In the genomic region with DNA sequence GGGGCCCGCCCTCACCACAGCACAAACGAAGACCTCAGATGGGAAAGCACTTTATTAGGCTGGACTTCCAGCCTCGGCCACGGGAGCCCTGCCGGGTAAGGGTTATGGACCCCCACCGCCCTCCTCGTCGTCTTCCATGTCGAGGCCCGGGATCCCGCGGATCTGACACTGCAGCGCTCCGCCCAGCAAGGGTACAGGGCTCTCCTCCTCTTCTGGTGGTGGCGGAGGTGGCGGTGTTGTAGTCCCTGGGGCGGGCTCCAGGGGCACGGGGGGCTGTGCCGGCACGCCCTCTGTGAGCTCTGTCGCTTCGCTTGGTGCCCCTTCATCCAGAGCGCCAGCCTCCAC, we compare ENCODE assay signal across 8 mouse cellular contexts. TPM values are rescaled to one million over a fixed set of nuclear protein-coding genes. Genes with fewer than 3 reads are reported as not detected.
DNase-seq lines count a peak whose midpoint lies in the region; ATAC-seq and TF ChIP-seq lines count a peak whose summit lies in the region.

No protein-coding gene starts in this region.

- peak overlapping the region; percentile 86 for H3K4me3 ChIP-seq in gastrocnemius, adult 2 months
- H3K4me3 ChIP-seq in CH12.LX (replicated peaks in 1 of 3; ENCODE audit: low read depth in 2 of 3, low read length in 2 of 3, poor library complexity in 1 of 3), result peak overlapping the region; percentile 55 to 79 (median 62)
- H3K4me3 ChIP-seq in forebrain, embryonic 16.5 days (replicated peaks; ENCODE audit: low read length), result peak overlapping the region; percentile 93

- peak overlapping the region; percentile 93 for H3K4me2 ChIP-seq in CH12.LX (ENCODE audit: insufficient read depth, low read depth, poor library complexity, severe bottlenecking)
- peak overlapping the region; percentile 74 for H3K4me2 ChIP-seq in forebrain, embryonic 16.5 days (ENCODE audit: low read length)

- peaks cover 41% of the 10 kb centered on the region for H3K79me2 ChIP-seq in CH12.LX (replicated peaks; ENCODE audit: control insufficient read depth, extremely low read depth, insufficient read depth, poor library complexity, severe bottlenecking)

- peak overlapping the region; percentile 97 for H3K27ac ChIP-seq in gastrocnemius, adult 2 months
- H3K27ac ChIP-seq in CH12.LX (ENCODE audit: insufficient read depth, low read depth), result peak overlapping the region; percentile 37; the same call in 1 of the 2 replicates
- H3K27ac ChIP-seq in forebrain, embryonic 16.5 days (ENCODE audit: low read length), result peak overlapping the region; percentile 94

- H3K36me3 ChIP-seq in CH12.LX (replicated peaks in 1 of 2; ENCODE audit: control insufficient read depth in 1 of 2, insufficient read depth in 1 of 2, low read length in 1 of 2), result peaks cover 25 to 49% of the 10 kb centered on the region in 2 experiments
- H3K36me3 ChIP-seq in forebrain, embryonic 16.5 days (ENCODE audit: control insufficient read depth, insufficient read depth), result peaks cover 12% of the 10 kb centered on the region

- peak overlapping the region; percentile 70 for H3K9ac ChIP-seq in CH12.LX (ENCODE audit: insufficient read depth, low read depth)
- H3K9ac ChIP-seq in forebrain, embryonic 16.5 days (replicated peaks; ENCODE audit: low read depth, low read length), result peak overlapping the region; percentile 91

- intact Hi-C loops in gastrocnemius, adult 2 months (cut with DNase I), result loop anchor here (5.0 kb wide), 1 partner anchor 39 kb away; a partner anchor contains a TSS
- intact Hi-C loops in gastrocnemius, postnatal 14 days (cut with DNase I; ENCODE audit: low total_unique reads), result no loop called here

- peak; percentile 14; the same call in 1 of the 2 replicates for TF ChIP-seq CTCF in gastrocnemius, adult 2 months (IDR thresholded peaks at IDR 0.05)
- no peak for TF ChIP-seq CTCF in CH12.LX (conservative IDR thresholded peaks at IDR 0.05 in 1 of 2, IDR thresholded peaks at IDR 0.05 in 1 of 2; ENCODE audit: low read depth in 2 of 2, low read length in 2 of 2)

- WGBS in forebrain, embryonic 16.5 days, result 0% methylated on average over 23 of the region's 23 CpGs

- H3K9me3 ChIP-seq in CH12.LX (replicated peaks; ENCODE audit: low read length), result no peaks in the 10 kb centered on the region
- H3K9me3 ChIP-seq in forebrain, embryonic 16.5 days (ENCODE audit: control insufficient read depth, low read length), result no peaks in the 10 kb centered on the region

- DNase-seq in gastrocnemius, adult 2 months, result no peak
- no peak for DNase-seq in gastrocnemius, adult 8-10 months (ENCODE audit: low spot score in 2 of 2)
- no peak for DNase-seq in CH12.LX (ENCODE audit: extremely low read depth)
- DNase-seq in natural killer cell, adult 2 months (ENCODE audit: low spot score in 2 of 2), result no peak
- DNase-seq in gastrocnemius, postnatal 14 days, result no peak
- DNase-seq in layer of hippocampus, adult 9-10 months (ENCODE audit: low spot score), result no peak

- no peak for TF ChIP-seq EP300 in CH12.LX (IDR thresholded peaks at IDR 0.05; ENCODE audit: low read length)

- in situ Hi-C loops in CH12.LX (cut with MboI; ENCODE audit: low pct_ligation_motif_present, low pct_unique_long_range_greater_than_20kb, low sequenced_read_pairs), result no loop called here

- dilution Hi-C loops in CH12.LX (cut with MboI; ENCODE audit: extremely low pct_ligation_motif_present, extremely low pct_unique_long_range_greater_than_20kb, low sequenced_read_pairs), result no loop called here

- no peak for TF ChIP-seq RAD21 in CH12.LX (IDR thresholded peaks at IDR 0.05; ENCODE audit: low read depth, low read length)

- peak; percentile 57 for TF ChIP-seq POLR2A in CH12.LX (IDR thresholded peaks at IDR 0.05; ENCODE audit: low read depth, low read length)

- ATAC-seq in forebrain, embryonic 16.5 days, result peak; percentile 67
- peak; percentile 54 for ATAC-seq in megakaryocyte, adult 5-6 weeks (ENCODE audit: poor library complexity, severe bottlenecking)

- H3K4me1 ChIP-seq in CH12.LX (ENCODE audit: control insufficient read depth in 1 of 2, insufficient read depth in 2 of 2), result peaks cover 5 to 22% of the 10 kb centered on the region in 2 experiments; a peak in 3 of 4 replicates
- peaks cover 22% of the 10 kb centered on the region for H3K4me1 ChIP-seq in forebrain, embryonic 16.5 days (replicated peaks; ENCODE audit: control insufficient read depth, insufficient read depth, low read length)

- H3K27me3 ChIP-seq in CH12.LX (replicated peaks), result no peaks in the 10 kb centered on the region
- no peaks in the 10 kb centered on the region for H3K27me3 ChIP-seq in forebrain, embryonic 16.5 days (replicated peaks; ENCODE audit: control insufficient read depth, insufficient read depth, low read length)

TF ChIP-seq in CH12.LX, 34 proteins besides CTCF, POLR2A, EP300 and RAD21:
- TF ChIP-seq ZKSCAN1 (IDR thresholded peaks at IDR 0.05; ENCODE audit: borderline replicate concordance, low read depth, low read length) (no peak), NELFE (IDR thresholded peaks at IDR 0.05; ENCODE audit: low read depth, low read length) (no peak; the same call in 1 of the 2 replicates), MXI1 (IDR thresholded peaks at IDR 0.05; ENCODE audit: low read depth, low read length) (peak; percentile 67), ZC3H11A (IDR thresholded peaks at IDR 0.05; ENCODE audit: low read depth, low read length) (no peak), SIN3A (IDR thresholded peaks at IDR 0.05; ENCODE audit: low read length) (peak; percentile 63), ZMIZ1 (IDR thresholded peaks at IDR 0.05; ENCODE audit: low read depth, low read length) (0 out of 2 replicates have a peak, but pooled peaks have one; percentile 3), BHLHE40 (IDR thresholded peaks at IDR 0.05; ENCODE audit: low read depth, low read length) (no peak)

RNA-seq across cellular contexts. Expression of a gene that starts 0.3 kb away (rescaled TPM):
- 10 to 100 TPM; 33.2 to 40.2 TPM for total RNA-seq in gastrocnemius, adult 2 months (2021)
- 10 to 100 TPM; 27.5 to 36.4 (median 34.5) TPM for total RNA-seq in gastrocnemius, adult 8-10 months (2022)
- total RNA-seq in CH12.LX (2012; rRNA removed) (62.5 and 85.8 TPM in 2 replicates), CH12.LX (2014; rRNA removed) (75.2 and 80.2 TPM in 2 replicates)
- polyA plus RNA-seq in CH12.LX (2012; ENCODE audit: insufficient read length, low read depth), result 146 and 174 TPM in 2 replicates
- polyA plus RNA-seq in forebrain, embryonic 16.5 days (2015; fragmentation: Nextera tagmentation; extraction: Ambion mirVana), result 112 and 123 TPM in 2 replicates
- 43.5 and 49.8 TPM in 2 replicates for total RNA-seq in megakaryocyte, adult 5-6 weeks (2015)
- total RNA-seq in megakaryocyte, adult 5-6 weeks (2017), result 91.5 and 103 TPM in 2 replicates
- 10 to 100 TPM; 29.3 to 30.5 TPM for total RNA-seq in gastrocnemius, postnatal 14 days (2021)

RNA-seq across cellular contexts. Expression of a gene that starts 29.0 kb away (rescaled TPM):
- total RNA-seq in gastrocnemius, adult 2 months (2021), result 10 to 100 TPM; 34.5 to 43.4 TPM
- total RNA-seq in gastrocnemius, adult 8-10 months (2022), result 10 to 100 TPM; 29.4 to 41.8 (median 37.5) TPM
- total RNA-seq in CH12.LX (2012; rRNA removed) (32.0 and 41.4 TPM in 2 replicates), CH12.LX (2014; rRNA removed) (29.6 and 30.1 TPM in 2 replicates)
- 43.4 and 51.2 TPM in 2 replicates for polyA plus RNA-seq in CH12.LX (2012; ENCODE audit: insufficient read length, low read depth)
- polyA plus RNA-seq in forebrain, embryonic 16.5 days (2015; fragmentation: Nextera tagmentation; extraction: Ambion mirVana), result 132 and 164 TPM in 2 replicates
- 48.3 and 51.1 TPM in 2 replicates for total RNA-seq in megakaryocyte, adult 5-6 weeks (2015)
- 66.4 and 69.6 TPM in 2 replicates for total RNA-seq in megakaryocyte, adult 5-6 weeks (2017)
- 10 to 100 TPM; 20.8 to 28.0 TPM for total RNA-seq in gastrocnemius, postnatal 14 days (2021)

RNA-seq across cellular contexts. Expression of a gene that starts 36.8 kb away (rescaled TPM):
- total RNA-seq in gastrocnemius, adult 2 months (2021), result 10 to 100 TPM; 45.8 to 47.4 TPM
- total RNA-seq in gastrocnemius, adult 8-10 months (2022), result 10 to 100 TPM; 38.2 to 40.8 (median 39.0) TPM
- total RNA-seq in CH12.LX (2012; rRNA removed) (17.5 and 19.1 TPM in 2 replicates), CH12.LX (2014; rRNA removed) (4.8 and 6.3 TPM in 2 replicates)
- 68.1 and 68.5 TPM in 2 replicates for polyA plus RNA-seq in CH12.LX (2012; ENCODE audit: insufficient read length, low read depth)
- 82.2 and 83.8 TPM in 2 replicates for polyA plus RNA-seq in forebrain, embryonic 16.5 days (2015; fragmentation: Nextera tagmentation; extraction: Ambion mirVana)
- total RNA-seq in megakaryocyte, adult 5-6 weeks (2015), result 128 and 143 TPM in 2 replicates
- total RNA-seq in megakaryocyte, adult 5-6 weeks (2017), result 20.7 and 30.3 TPM in 2 replicates
- 10 to 100 TPM; 47.0 to 47.7 TPM for total RNA-seq in gastrocnemius, postnatal 14 days (2021)

Comparison
In these comparisons a context has a peak if more than half of its experiments do, and no peak if none do; other contexts are left out.
1. H3K27ac ChIP-seq: peak in every context shown above with its lines; median percentile 97 in gastrocnemius, adult 2 months; 94 in forebrain, embryonic 16.5 days; 37 in CH12.LX.